Mouse (Mus musculus) heart, postnatal 0 days (tissue): Measurements from ENCODE around the gene Chn2.

Experiments
- CTCF ChIP-seq: IDR thresholded peaks from 2 replicates; pipeline ENCODE4 v1.5.1; 2016; ENCODE audit warnings: antibody characterized with exemption, control low read depth, low read depth
- EP300 ChIP-seq: IDR thresholded peaks from 2 replicates; pipeline ENCODE4 v1.6.1; 2016; ENCODE audit warnings: antibody characterized with exemption, low read depth

- TF ChIP-seq EP300 = no peak
- no peak for TF ChIP-seq CTCF
Observed at GRCm38 (mm10) chr6:54009293-54009692, 30.1 kb upstream of the Chn2 start.
